Mouse (Mus musculus) Patski (cell line): ENCODE measurements around the gene Ndc1. TPM values are rescaled to one million over a fixed set of nuclear protein-coding genes. Genes with fewer than 3 reads are reported as not detected.
"Not testable (repeated sequence)": the region's sequence is repeated elsewhere in the genome, so short reads cannot be mapped to it uniquely, and the experiment has no call there.

Experiments used
- ATAC-seq: fragments of 100-300 bp; one replicate; pipeline ENCODE4 v1.8.0; 2021
- CTCF ChIA-PET: fragments of 350-600 bp; sonication (Branson Sonifier 250); formaldehyde crosslinking; loops from one replicate; lab custom pipeline; 2022; ENCODE audit warnings: inconsistent platforms; lab: Charles Lee
- POLR2A ChIA-PET: fragments of 350-600 bp; sonication (Branson Sonifier 250); formaldehyde crosslinking; loops from one replicate; lab custom pipeline; 2022; ENCODE audit warnings: antibody characterized with exemption, inconsistent platforms; lab: Charles Lee
- DNase-seq: peaks from one replicate; pipeline ENCODE4 v3.0.0-alpha.2; 2011; ENCODE audit warnings: low read depth, low spot score
- H3K27me3 ChIP-seq: fragments of 371-371 bp; one replicate; pipeline ENCODE4 v1.5.1; 2021
- CTCF ChIP-seq: fragments of 100-300 bp; IDR thresholded peaks from one replicate; pipeline ENCODE4 v1.5.1; 2021
- in situ Hi-C: fragments of 300-500 bp; cut with MboI; formaldehyde crosslinking; loops from 3 replicates; pipeline ENCODE4 v1.11.1; 2018; ENCODE audit warnings: low pct_unique_long_range_greater_than_20kb, mixed read lengths
- polyA plus RNA-seq: library from polyadenylated mRNA; unstranded; gene quantifications from one replicate; pipeline ENCODE4 v1.2.3, GENCODE M21; 2021

Gene Ndc1
- polyA plus RNA-seq, 1 experiment from 2014 or later: 20.9 TPM

- H3K27me3 ChIP-seq: no peaks in the 10 kb centered on the region
- in situ Hi-C loops: no loop called here
- DNase-seq (peak; percentile 60), ATAC-seq (peak; percentile 40)
- no peak for TF ChIP-seq CTCF
- ChIA-PET POLR2A (no interaction called here), CTCF (no interaction called here)
Observed at GRCm38 (mm10) chr4:107364190-107364639, 3.4 kb upstream of the Ndc1 start.

- ATAC-seq, H3K27me3 ChIP-seq, DNase-seq, in situ Hi-C loops: not testable (repeated sequence)
- CTCF ChIA-PET: interaction anchor here (0.9 kb wide), 1 partner anchor 188 kb away, joined by 4 read pairs; the partner anchor contains the start of genes Tceanc2 and Tmem59
- POLR2A ChIA-PET: interaction anchor here (0.7 kb wide), 1 partner anchor 594 kb away, joined by 3 read pairs; no protein-coding TSS in a partner anchor
Observed at GRCm38 (mm10) chr4:107366408-107366807, 1.2 kb upstream of the Ndc1 start.

- DNase-seq (no peak), ATAC-seq (no peak)
- peak; percentile 74 for TF ChIP-seq CTCF
Observed at GRCm38 (mm10) chr4:107372304-107372703, 4.7 kb downstream of the Ndc1 start.

GRCm38 (mm10) chr4:107374677-107375076 is 7.1 kb downstream of the Ndc1 start:
- ChIA-PET CTCF (interaction anchor here (1.1 to 2.1 kb wide), 2 partner anchors 78 to 327 kb away, joined by 3 to 7 read pairs; no protein-coding TSS in a partner anchor), POLR2A (interaction anchor here (0.5 to 0.9 kb wide), 2 partner anchors 67 to 173 kb away, joined by 3 to 4 read pairs; no protein-coding TSS in a partner anchor)
- DNase-seq: peak; percentile 68
- H3K27me3 ChIP-seq: no peaks in the 10 kb centered on the region
- TF ChIP-seq CTCF: no peak
- peak; percentile 62 for ATAC-seq
- in situ Hi-C loops: no loop called here

More at GRCm38 (mm10) chr4:107372304-107372703, 4.7 kb downstream of the Ndc1 start:
- in situ Hi-C loops: no loop called here
- no peaks in the 10 kb centered on the region for H3K27me3 ChIP-seq
- CTCF ChIA-PET: no interaction called here
- POLR2A ChIA-PET: no interaction called here

GRCm38 (mm10) chr4:107378954-107379353 is 11.4 kb downstream of the Ndc1 start:
- TF ChIP-seq CTCF: no peak
- POLR2A ChIA-PET: no interaction called here
- in situ Hi-C loops: no loop called here
- H3K27me3 ChIP-seq: no peaks in the 10 kb centered on the region
- ATAC-seq: no peak
- no peak for DNase-seq
- CTCF ChIA-PET: interaction anchor here (1.0 kb wide), 1 partner anchor 15 kb away, joined by 4 read pairs; no protein-coding TSS in a partner anchor

GRCm38 (mm10) chr4:107380871-107381270 is 13.3 kb downstream of the Ndc1 start:
- ATAC-seq (no peak), DNase-seq (no peak)
- no peak for TF ChIP-seq CTCF
- ChIA-PET POLR2A (no interaction called here), CTCF (interaction anchor here (1.1 to 1.7 kb wide), 2 partner anchors 8 to 12 kb away, joined by 3 to 5 read pairs; no protein-coding TSS in a partner anchor)
- in situ Hi-C loops: no loop called here
- no peaks in the 10 kb centered on the region for H3K27me3 ChIP-seq

- no peak for DNase-seq
- POLR2A ChIA-PET: no interaction called here
Observed at GRCm38 (mm10) chr4:107387038-107387437, 19.5 kb downstream of the Ndc1 start.

GRCm38 (mm10) chr4:107387465-107387864 is 19.9 kb downstream of the Ndc1 start:
- no peak for TF ChIP-seq CTCF
- ATAC-seq: no peak
- DNase-seq: no peak
- CTCF ChIA-PET: no interaction called here
- in situ Hi-C loops: no loop called here
- H3K27me3 ChIP-seq: no peaks in the 10 kb centered on the region
- POLR2A ChIA-PET: no interaction called here

More at GRCm38 (mm10) chr4:107387038-107387437, 19.5 kb downstream of the Ndc1 start:
- CTCF ChIA-PET: no interaction called here
- in situ Hi-C loops: no loop called here
- no peak for ATAC-seq
- TF ChIP-seq CTCF: no peak
- no peaks in the 10 kb centered on the region for H3K27me3 ChIP-seq

- DNase-seq (no peak), ATAC-seq (no peak)
- ChIA-PET CTCF (interaction anchor here (1.6 kb wide), 1 partner anchor 8 kb away, joined by 5 read pairs; no protein-coding TSS in a partner anchor), POLR2A (no interaction called here)
- no peaks in the 10 kb centered on the region for H3K27me3 ChIP-seq
- in situ Hi-C loops: no loop called here
- no peak for TF ChIP-seq CTCF
Observed at GRCm38 (mm10) chr4:107388291-107388690, 20.7 kb downstream of the Ndc1 start.

- POLR2A ChIA-PET: interaction anchor here (1.0 kb wide), 1 partner anchor 63 kb away, joined by 3 read pairs; no protein-coding TSS in a partner anchor
- ATAC-seq (no peak), DNase-seq (no peak)
- in situ Hi-C loops: no loop called here
- no peaks in the 10 kb centered on the region for H3K27me3 ChIP-seq
- CTCF ChIA-PET: interaction anchor here (1.6 kb wide), 1 partner anchor 9 kb away, joined by 5 read pairs; no protein-coding TSS in a partner anchor
- TF ChIP-seq CTCF: no peak
Observed at GRCm38 (mm10) chr4:107389345-107389744, 21.8 kb downstream of the Ndc1 start.

- DNase-seq (no peak), ATAC-seq (no peak)
- no peaks in the 10 kb centered on the region for H3K27me3 ChIP-seq
- in situ Hi-C loops: no loop called here
- ChIA-PET POLR2A (no interaction called here), CTCF (interaction anchor here (1.6 kb wide), 1 partner anchor 15 kb away, joined by 4 read pairs; no protein-coding TSS in a partner anchor)
- no peak for TF ChIP-seq CTCF
Observed at GRCm38 (mm10) chr4:107393771-107394170, 26.2 kb downstream of the Ndc1 start.
